Mouse (Mus musculus) gastrocnemius, adult 2 months (tissue): ENCODE measurements at regions not wholly inside any gene's neighbourhood (a gene's known extent, or its start where the extent isn't known, plus 50 kb on each side); places are given as distances from the start of the nearest gene placed in this dataset.
A peak's percentile ranks its signal among the peaks of the same experiment; 100 is the strongest.
"Not testable (repeated sequence)": the region's sequence is repeated elsewhere in the genome, so short reads cannot be mapped to it uniquely, and the experiment has no call there.

Source experiments
- DNase-seq: peaks from one replicate; pipeline ENCODE4 v3.0.0; 2022
- H3K27ac ChIP-seq: fragments of 200-600 bp; 2 replicates; pipeline ENCODE4 v1.8.1; 2022; ENCODE audit warnings: mild to moderate bottlenecking
- H3K4me3 ChIP-seq: fragments of 200-600 bp; 2 replicates; pipeline ENCODE4 v1.8.1; 2022; ENCODE audit warnings: mild to moderate bottlenecking, moderate library complexity
- CTCF ChIP-seq: fragments of 200-600 bp; IDR thresholded peaks from 2 replicates; pipeline ENCODE4 v1.8.1; 2022; ENCODE audit warnings: antibody characterized with exemption, mild to moderate bottlenecking, moderate library complexity
- intact Hi-C: fragments of 180-260 bp; cut with DNase I; formaldehyde crosslinking; loops from one replicate; pipeline ENCODE4 v1.15.1; 2025

- intact Hi-C loops, DNase-seq, H3K27ac ChIP-seq, H3K4me3 ChIP-seq: not testable (repeated sequence)
- peak; percentile 41; the same call in 1 of the 2 replicates for TF ChIP-seq CTCF
Observed at GRCm38 (mm10) chrX:35683332-35683731, 205.3 kb upstream of the Dock11 start.
